Mouse (Mus musculus) thymus, adult 2 months (tissue): ENCODE results near the gene Hoxb3.

Experiments used
- CTCF ChIP-seq: fragments of 200-500 bp; IDR thresholded peaks from 2 replicates; pipeline ENCODE4 v1.5.1; 2012; ENCODE audit warnings: mild to moderate bottlenecking, control low read depth, low read length, moderate library complexity, borderline replicate concordance; ENCODE audit not compliant: control insufficient read depth, poor library complexity, insufficient read depth; ENCODE audit errors: extremely low read depth
- POLR2A ChIP-seq: fragments of 200-500 bp; IDR thresholded peaks from 2 replicates; pipeline ENCODE4 v1.6.1; 2012; ENCODE audit warnings: mild to moderate bottlenecking, low read length, control low read depth, moderate library complexity; ENCODE audit not compliant: control insufficient read depth, poor library complexity, insufficient read depth; ENCODE audit errors: extremely low read depth

DNA sequence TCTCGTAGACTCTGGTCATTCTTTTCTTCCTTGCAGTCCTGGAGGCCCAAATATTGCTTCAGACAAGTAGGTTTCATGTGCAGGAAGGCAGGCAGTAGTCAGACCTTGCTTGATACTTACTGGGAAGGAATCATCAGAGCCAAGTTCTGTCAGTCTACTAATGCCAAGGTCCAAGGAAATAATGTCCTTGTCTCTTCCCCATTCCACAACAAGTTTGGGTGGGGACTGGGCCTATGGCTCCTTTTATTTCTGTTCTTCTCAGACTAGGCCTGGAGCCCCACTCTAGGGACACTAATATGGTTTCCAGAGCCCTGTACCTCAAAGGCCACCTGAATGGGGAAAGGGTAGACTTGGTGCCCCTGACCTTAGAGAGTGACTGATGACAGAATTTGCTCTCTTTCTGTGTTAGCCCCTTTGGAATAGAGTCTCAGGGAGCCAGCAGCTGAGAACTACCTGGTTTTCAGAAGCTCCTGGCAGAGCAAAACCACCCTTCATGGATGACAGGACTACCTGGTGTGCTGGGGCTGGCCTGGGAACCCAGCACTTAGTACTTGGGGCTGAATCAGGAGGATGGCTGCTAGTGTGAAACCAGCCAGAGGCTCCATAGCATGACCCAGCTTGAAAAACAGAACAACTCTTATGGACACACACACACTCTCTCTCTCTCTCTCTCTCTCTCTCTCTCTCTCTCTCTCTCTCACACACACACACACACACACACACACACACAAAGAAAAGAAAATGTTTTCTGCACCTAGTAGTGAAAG, 34.5 kb upstream of the Hoxb3 start:
- TF ChIP-seq CTCF (no peak), POLR2A (no peak)
